Mouse (Mus musculus) brain, embryonic 14.5 days (tissue): Measurements from ENCODE around the gene Lysmd2.

Source experiments
- CTCF ChIP-seq: fragments of 200-500 bp; IDR thresholded peaks from 2 replicates; pipeline ENCODE4 v1.5.1; 2012; ENCODE audit warnings: inconsistent platforms, mild to moderate bottlenecking, moderate library complexity, borderline replicate concordance; ENCODE audit not compliant: insufficient read depth, insufficient read length; ENCODE audit errors: extremely low read depth
- POLR2A ChIP-seq: fragments of 200-500 bp; IDR thresholded peaks from 2 replicates; pipeline ENCODE4 v1.6.1; 2012; ENCODE audit warnings: mild to moderate bottlenecking, inconsistent platforms, borderline replicate concordance; ENCODE audit not compliant: poor library complexity, insufficient read depth, insufficient read length, severe bottlenecking; ENCODE audit errors: extremely low read depth

- TF ChIP-seq CTCF (no peak), POLR2A (no peak)
These were observed 55.1 kb downstream of the Lysmd2 start for GRCm38 (mm10) chr9:75680606-75681005.
